Mouse (Mus musculus): ENCODE measurements around the gene Slc38a3.

Gene Slc38a3

GRCm38 (mm10) chr9:107663525-107663924 is 5.8 kb downstream of the Slc38a3 start:
- no peak for DNase-seq

GRCm38 (mm10) chr9:107662342-107662741 is 7.0 kb downstream of the Slc38a3 start:
- DNase-seq: no peak

GRCm38 (mm10) chr9:107660777-107661176 is 8.6 kb downstream of the Slc38a3 start:
- DNase-seq: no peak

GRCm38 (mm10) chr9:107659961-107660360 is 9.4 kb downstream of the Slc38a3 start:
- peak; percentile 32 to 37 for DNase-seq

GRCm38 (mm10) chr9:107659551-107659950 is 9.8 kb downstream of the Slc38a3 start:
- DNase-seq: peak; percentile 39 to 42

GRCm38 (mm10) chr9:107658096-107658495 is 11.2 kb downstream of the Slc38a3 start:
- DNase-seq: no peak

- DNase-seq: no peak
Measured at GRCm38 (mm10) chr9:107657144-107657543, 12.2 kb downstream of the Slc38a3 start.

- DNase-seq: no peak
Measured at GRCm38 (mm10) chr9:107654585-107654984, 14.7 kb downstream of the Slc38a3 start.

GRCm38 (mm10) chr9:107653474-107653873 is 15.9 kb downstream of the Slc38a3 start:
- DNase-seq: no peak

- peak in 1 of 2 experiments; percentile 59 for DNase-seq
Measured at GRCm38 (mm10) chr9:107650708-107651481, 18.4 kb downstream of the Slc38a3 start.

GRCm38 (mm10) chr9:107650225-107650624 is 19.1 kb downstream of the Slc38a3 start:
- DNase-seq: no peak

- no peak for DNase-seq
Measured at GRCm38 (mm10) chr9:107648767-107649166, 20.6 kb downstream of the Slc38a3 start.

- no peak for DNase-seq
Measured at GRCm38 (mm10) chr9:107646975-107647374, 22.4 kb downstream of the Slc38a3 start.

- DNase-seq: peak; percentile 90
Measured at GRCm38 (mm10) chr9:107645577-107645976, 23.8 kb downstream of the Slc38a3 start.

- no peak for DNase-seq
Measured at GRCm38 (mm10) chr9:107645153-107645510, 24.2 kb downstream of the Slc38a3 start.

- peak; percentile 97 to 98 for DNase-seq
Measured at GRCm38 (mm10) chr9:107644495-107645152, 24.7 kb downstream of the Slc38a3 start.

GRCm38 (mm10) chr9:107643544-107644214 is 25.7 kb downstream of the Slc38a3 start:
- no peak for DNase-seq

GRCm38 (mm10) chr9:107641666-107642065 is 27.7 kb downstream of the Slc38a3 start:
- no peak for DNase-seq

- DNase-seq: no peak
Measured at GRCm38 (mm10) chr9:107640257-107640772, 29.0 kb downstream of the Slc38a3 start.

- DNase-seq: no peak
Measured at GRCm38 (mm10) chr9:107637070-107637469, 32.3 kb downstream of the Slc38a3 start.

GRCm38 (mm10) chr9:107635279-107636028 is 33.9 kb downstream of the Slc38a3 start, which contains the start of gene Gnai2:
TSS of gene Gnai2 (minus strand) at chr9:107635367.
- DNase-seq: peak; percentile 90 to 92

Measured in cerebellum, postnatal 14 days (tissue).